Mouse (Mus musculus) common myeloid progenitor, adult 5-6 weeks (primary cell): ENCODE measurements around the gene Tfrc. TPM values are rescaled to one million over a fixed set of nuclear protein-coding genes. Genes with fewer than 3 reads are reported as not detected.

Experiments used
- total RNA-seq: library from RNA; stranded (forward); fragments of 200-1000, 187-1606 nt; gene quantifications from 2 replicates; pipeline ENCODE4 v1.2.3, GENCODE M21; 2017

Gene Tfrc
- total RNA-seq, 1 experiment from 2014 or later: 139 TPM

Other genes with a start within 250 kb of the Tfrc start
- gene Tm4sf19, start 208.4 kb upstream of the Tfrc start, total RNA-seq: not detected in 2 replicates
- 39.3 and 43.9 TPM in 2 replicates for gene Tctex1d2, start 189.2 kb upstream of the Tfrc start, total RNA-seq
- 76.7 and 81.5 TPM in 2 replicates for gene Pcyt1a, start 178.0 kb upstream of the Tfrc start, total RNA-seq
- gene Slc51a, start 121.0 kb upstream of the Tfrc start, total RNA-seq: 0.92 TPM in 1 of 2 replicates, not detected in the other
- not detected in 2 replicates for gene Zdhhc19, start 112.7 kb upstream of the Tfrc start, total RNA-seq
- 11.7 and 13.4 TPM in 2 replicates for gene Tnk2, start 35.0 kb downstream of the Tfrc start, total RNA-seq
- not detected in 2 replicates for gene Muc4, start 127.0 kb downstream of the Tfrc start, total RNA-seq
- not detected in 2 replicates for gene Muc20, start 188.5 kb downstream of the Tfrc start, total RNA-seq
- gene Smbd1, start 201.6 kb downstream of the Tfrc start, total RNA-seq: not detected in 2 replicates